14 mouse cellular contexts compared by ENCODE assay signal in genomic region chr13:70793660-70794059, GRCm38 (mm10). TPM values are rescaled to one million over a fixed set of nuclear protein-coding genes. Genes with fewer than 3 reads are reported as not detected.
"Had no signal": no experiment of that assay in that cellular context is flagged by ENCODE, and none has a peak within 500 bp of the region (broad histone marks: within the 10 kb centered on the region; RNA-seq: fewer than 3 reads in every experiment).

No protein-coding gene starts in this region.

- H3K9me3 ChIP-seq: limb, embryonic 13.5 days; liver, embryonic 15.5 days; midbrain, embryonic 15.5 days; neural tube, embryonic 13.5 days had no signal

- H3K27ac ChIP-seq: limb, embryonic 13.5 days; liver, embryonic 15.5 days; macrophage; midbrain, embryonic 15.5 days; neural tube, embryonic 13.5 days had no signal

- H3K4me3 ChIP-seq: limb, embryonic 13.5 days; liver, embryonic 15.5 days; megakaryocyte, embryonic 14.5 days; midbrain, embryonic 15.5 days; neural tube, embryonic 13.5 days had no signal

- H3K4me1 ChIP-seq: liver, embryonic 15.5 days; megakaryocyte, embryonic 14.5 days had no signal

- H3K9ac ChIP-seq: limb, embryonic 13.5 days; liver, embryonic 15.5 days; midbrain, embryonic 15.5 days; neural tube, embryonic 13.5 days had no signal

- H3K4me2 ChIP-seq: limb, embryonic 13.5 days; liver, embryonic 15.5 days; midbrain, embryonic 11.5 days; midbrain, embryonic 15.5 days; neural tube, embryonic 13.5 days had no signal

- H3K36me3 ChIP-seq: limb, embryonic 13.5 days; liver, embryonic 15.5 days; midbrain, embryonic 15.5 days; neural tube, embryonic 13.5 days had no signal

- H3K27me3 ChIP-seq: limb, embryonic 13.5 days; liver, embryonic 15.5 days; megakaryocyte, embryonic 14.5 days; midbrain, embryonic 15.5 days; neural tube, embryonic 13.5 days had no signal

- ATAC-seq: inflammation-experienced regulatory T-cells, adult 6 months; midbrain, embryonic 15.5 days had no signal

- DNase-seq: left cerebral cortex, postnatal 4 days; lung, adult 2 months; lung, postnatal 10 days; retina, postnatal 1 day; thymus, adult 18-20 months; thymus, postnatal 14 days had no signal

RNA-seq across cellular contexts. Expression of gene Adamts16, which starts 48.0 kb away (rescaled TPM):
- polyA plus RNA-seq: inflammation-experienced regulatory T-cells, adult 6 months; macrophage had no signal
